Mouse (Mus musculus) hindbrain, embryonic 14.5 days (tissue): ENCODE measurements around the gene Cwc25. TPM values are rescaled to one million over a fixed set of nuclear protein-coding genes. Genes with fewer than 3 reads are reported as not detected.

Experiments used
- ATAC-seq: fragments of 200-750 bp; cut with Nextera tagmentation; 2 replicates; pipeline ENCODE4 v1.8.0; 2017; ENCODE audit warnings: moderate number of reproducible peaks, mild to moderate bottlenecking, moderate TSS enrichment, moderate library complexity; ENCODE audit not compliant: low FRiP score
- DNase-seq: peaks from one replicate; pipeline ENCODE4 v3.0.0-alpha.2; 2015; ENCODE audit warnings: low spot score
- H3K27ac ChIP-seq: fragments of 300-500 bp; sonication (generic); 2 replicates; pipeline ENCODE4 v1.5.1; 2014; ENCODE audit warnings: mild to moderate bottlenecking, moderate library complexity
- H3K27me3 ChIP-seq: fragments of 300-500 bp; sonication (generic); 2 replicates; pipeline ENCODE4 v1.6.1; 2014; ENCODE audit warnings: mild to moderate bottlenecking, low read length, mixed read lengths; ENCODE audit not compliant: control insufficient read depth, insufficient read depth
- H3K36me3 ChIP-seq: fragments of 300-500 bp; sonication (generic); replicated peaks from 2 replicates; pipeline ENCODE4 v1.6.1; 2014; ENCODE audit not compliant: control insufficient read depth, insufficient read depth
- H3K4me1 ChIP-seq: fragments of 300-500 bp; sonication (generic); replicated peaks from 2 replicates; pipeline ENCODE4 v1.6.1; 2014; ENCODE audit warnings: antibody characterized with exemption, low read length, mixed read lengths; ENCODE audit not compliant: control insufficient read depth, insufficient read depth
- H3K4me2 ChIP-seq: fragments of 300-500 bp; sonication (generic); replicated peaks from 2 replicates; pipeline ENCODE4 v1.6.1; 2014; ENCODE audit warnings: mild to moderate bottlenecking, moderate library complexity
- H3K4me3 ChIP-seq: fragments of 300-500 bp; sonication (generic); replicated peaks from 2 replicates; pipeline ENCODE4 v1.5.1; 2014; ENCODE audit warnings: mild to moderate bottlenecking, low read length
- H3K9ac ChIP-seq: fragments of 300-500 bp; sonication (generic); 2 replicates; pipeline ENCODE4 v1.6.1; 2014
- H3K9me3 ChIP-seq: fragments of 300-500 bp; sonication (generic); 2 replicates; pipeline ENCODE4 v1.6.1; 2016; ENCODE audit warnings: low read length; ENCODE audit not compliant: control insufficient read depth
- WGBS: fragments of 180-500 bp; shearing (Covaris S2); extraction: QIAGEN DNeasy Blood & Tissue Kit; methylation state at CpG from one replicate; pipeline ENCODE4 v1.1.7; 2014; 5-methylcytosine and 5-hydroxymethylcytosine counted together
- polyA plus RNA-seq: library from polyadenylated mRNA; unstranded; fragments of >200 nt; fragmentation: Nextera tagmentation; extraction: Ambion mirVana; gene quantifications from 2 replicates; pipeline ENCODE4 v1.2.1, GENCODE M21; 2014

Gene Cwc25
- polyA plus RNA-seq, 1 experiment from 2014 or later: 11.2 TPM

DNA sequence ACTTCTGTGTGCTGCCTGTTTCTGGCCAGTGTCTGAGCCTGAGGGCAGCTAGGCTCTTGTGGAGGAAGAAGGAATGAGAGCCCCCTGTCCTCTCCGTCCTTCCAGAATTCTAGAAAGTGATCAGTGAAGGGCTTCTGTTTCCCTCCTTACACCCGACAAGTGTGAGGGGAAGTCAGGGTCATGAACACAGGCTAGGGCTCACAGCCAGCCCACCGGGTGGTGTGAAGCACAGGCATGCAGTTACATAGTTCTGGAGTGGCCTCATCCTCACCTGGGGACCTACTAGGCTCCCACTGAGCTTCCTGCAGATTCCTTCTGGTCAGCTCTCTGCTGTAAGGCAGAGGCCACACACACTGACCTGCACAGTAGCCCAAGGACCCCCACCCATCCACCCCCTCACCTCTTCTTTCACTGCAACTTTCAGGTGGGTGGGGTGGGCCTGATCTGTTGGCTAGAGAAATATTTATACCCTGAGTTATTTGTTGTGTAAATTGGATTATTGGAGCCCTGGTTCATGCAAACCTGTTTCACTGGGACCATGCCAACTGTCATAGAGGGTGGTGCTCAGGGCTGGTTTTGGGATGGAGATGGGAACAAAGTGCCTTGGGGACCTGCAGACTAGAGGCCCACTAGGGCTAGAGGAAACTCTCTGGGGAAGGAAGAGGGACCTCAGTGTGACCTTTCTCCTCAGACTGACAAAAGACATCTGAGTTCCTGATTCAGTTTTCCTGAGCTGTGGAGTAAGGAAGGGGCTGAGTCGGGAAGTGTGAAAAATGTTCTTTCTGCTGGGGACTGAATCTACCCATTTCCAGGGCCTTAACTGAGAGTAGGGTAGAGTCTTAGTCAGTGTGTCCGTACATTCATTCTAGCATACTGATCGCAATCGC, 43.1 kb upstream of the Cwc25 start:
- Histone ChIP-seq H3K9me3 (no peaks in the 10 kb centered on the region), H3K27me3 (no peaks in the 10 kb centered on the region), H3K27ac (no peak overlapping the region), H3K36me3 (peaks cover 49% of the 10 kb centered on the region), H3K4me1 (peaks cover 84% of the 10 kb centered on the region), H3K4me2 (no peak overlapping the region), H3K4me3 (no peak overlapping the region), H3K9ac (no peak overlapping the region; the same call in 1 of the 2 replicates)
- WGBS: 72% methylated on average over 7 of the region's 7 CpGs
- no peak for DNase-seq
- no peak for ATAC-seq

DNA sequence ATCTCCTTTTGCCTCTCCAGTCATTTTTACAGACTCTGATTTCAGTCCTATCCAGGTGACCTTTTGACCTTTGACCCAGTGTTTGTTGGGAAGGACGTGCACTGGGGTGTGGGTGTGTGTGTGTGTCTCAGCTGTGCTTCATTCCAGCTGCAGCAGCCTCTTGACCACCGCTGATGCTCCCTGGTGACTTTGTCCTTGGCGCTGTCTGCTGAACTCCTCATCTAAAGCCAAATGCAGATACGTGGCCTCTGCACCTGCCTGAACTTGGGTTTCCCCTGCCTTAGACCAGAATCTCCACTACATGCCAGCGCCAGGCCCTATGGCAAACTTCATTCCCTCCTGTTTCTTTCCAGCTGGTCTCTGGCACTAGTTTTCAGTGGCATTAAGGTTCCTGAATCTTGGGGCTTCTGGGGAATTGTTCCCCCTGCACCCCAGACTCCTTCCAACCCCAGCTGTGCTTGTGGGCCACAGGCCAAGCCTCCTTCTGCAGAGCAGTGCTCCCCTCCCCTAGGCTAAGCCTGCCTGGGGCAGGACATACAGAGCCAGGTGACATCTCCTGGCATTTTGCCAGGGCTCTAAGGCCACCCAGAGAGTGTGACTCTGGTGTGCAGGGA, 42.4 kb upstream of the Cwc25 start:
- no peaks in the 10 kb centered on the region for H3K27me3 ChIP-seq
- no peak overlapping the region for H3K4me2 ChIP-seq
- no peaks in the 10 kb centered on the region for H3K9me3 ChIP-seq
- no peak overlapping the region for H3K27ac ChIP-seq
- ATAC-seq (no peak), DNase-seq (no peak)
- H3K4me1 ChIP-seq: peaks cover 87% of the 10 kb centered on the region
- no peak overlapping the region for H3K4me3 ChIP-seq
- H3K9ac ChIP-seq: no peak overlapping the region
- H3K36me3 ChIP-seq: peaks cover 41% of the 10 kb centered on the region
- 45% methylated on average over 5 of the region's 5 CpGs for whole genome bisulfite sequencing

DNA sequence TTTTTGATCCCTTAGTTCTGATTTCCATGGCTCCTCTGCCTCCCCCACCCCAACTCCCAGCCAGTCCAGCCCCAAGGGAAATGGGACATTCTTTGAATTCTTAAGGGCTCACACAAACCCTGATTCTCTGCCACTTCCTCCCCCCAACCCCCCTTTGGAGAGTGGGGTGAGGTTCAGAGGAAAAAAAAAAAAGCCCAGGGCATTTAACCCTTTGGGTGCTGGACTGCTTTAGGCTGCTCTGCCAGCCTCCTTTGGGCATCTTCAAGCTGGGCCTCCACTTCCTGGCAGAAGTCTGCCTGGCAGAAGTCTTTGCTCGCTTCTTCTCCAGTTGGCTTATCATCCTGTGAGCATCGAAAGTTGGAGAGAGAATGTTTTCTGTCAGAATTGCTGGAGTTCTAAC, 41.7 kb upstream of the Cwc25 start:
- H3K9ac ChIP-seq: no peak overlapping the region
- no peaks in the 10 kb centered on the region for H3K27me3 ChIP-seq
- H3K9me3 ChIP-seq: no peaks in the 10 kb centered on the region
- WGBS: 63% methylated on average over 2 of the region's 2 CpGs
- no peak for ATAC-seq
- no peak for DNase-seq
- peak overlapping the region; percentile 57; the same call in 1 of the 2 replicates for H3K27ac ChIP-seq
- no peak overlapping the region for H3K4me2 ChIP-seq
- peaks cover 82% of the 10 kb centered on the region for H3K4me1 ChIP-seq
- peaks cover 38% of the 10 kb centered on the region for H3K36me3 ChIP-seq
- H3K4me3 ChIP-seq: no peak overlapping the region

DNA sequence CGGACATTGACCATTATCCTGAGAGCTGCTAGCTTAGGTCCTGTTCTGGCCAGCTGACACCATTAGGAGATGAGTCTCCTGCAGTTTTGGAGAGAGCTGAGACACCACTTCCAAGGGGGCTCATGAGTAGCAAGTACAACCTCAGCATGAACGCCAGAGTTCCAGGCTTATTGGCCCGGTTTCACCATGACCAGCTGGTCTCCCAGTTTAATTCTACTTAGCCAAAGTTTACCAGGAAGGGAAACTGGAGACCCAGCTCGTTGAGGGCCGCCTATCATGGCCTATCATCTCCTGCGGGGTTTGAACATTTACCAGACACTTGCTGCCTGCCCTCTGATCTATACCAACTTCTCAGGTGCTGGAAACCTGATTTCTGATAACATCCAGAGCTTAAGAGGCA, 41.3 kb upstream of the Cwc25 start:
- H3K4me2 ChIP-seq: no peak overlapping the region
- ATAC-seq: no peak
- peaks cover 38% of the 10 kb centered on the region for H3K36me3 ChIP-seq
- H3K4me1 ChIP-seq: peaks cover 78% of the 10 kb centered on the region
- DNase-seq: no peak
- peak overlapping the region; percentile 57; the same call in 1 of the 2 replicates for H3K27ac ChIP-seq
- H3K27me3 ChIP-seq: no peaks in the 10 kb centered on the region
- H3K9ac ChIP-seq: no peak overlapping the region
- no peaks in the 10 kb centered on the region for H3K9me3 ChIP-seq
- H3K4me3 ChIP-seq: no peak overlapping the region
- 51% methylated on average over 6 of the region's 6 CpGs for WGBS

DNA sequence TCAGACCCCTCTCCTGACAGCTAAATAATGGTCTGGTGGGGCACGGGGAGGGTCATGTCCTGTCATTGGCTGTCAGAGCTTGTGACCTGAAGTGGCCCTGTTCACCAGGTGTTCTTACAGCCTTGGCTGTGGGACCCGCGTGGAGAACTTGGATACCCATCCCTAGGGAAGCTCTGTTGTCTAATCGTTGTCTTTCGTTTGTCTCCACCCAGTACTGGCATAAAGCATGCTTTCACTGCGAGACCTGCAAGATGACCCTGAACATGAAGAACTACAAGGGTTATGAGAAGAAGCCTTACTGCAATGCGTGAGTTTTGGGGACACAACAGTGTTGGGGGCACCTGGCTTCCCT, 40.2 kb upstream of the Cwc25 start:
- Histone ChIP-seq H3K4me1 (peaks cover 74% of the 10 kb centered on the region), H3K27me3 (no peaks in the 10 kb centered on the region), H3K9ac (peak overlapping the region; percentile 38; the same call in 1 of the 2 replicates), H3K9me3 (no peaks in the 10 kb centered on the region), H3K4me2 (peak overlapping the region; percentile 36), H3K36me3 (peaks cover 38% of the 10 kb centered on the region), H3K4me3 (no peak overlapping the region), H3K27ac (peak overlapping the region; percentile 74)
- WGBS: 43% methylated on average over 7 of the region's 7 CpGs
- DNase-seq (no peak), ATAC-seq (no peak)

DNA sequence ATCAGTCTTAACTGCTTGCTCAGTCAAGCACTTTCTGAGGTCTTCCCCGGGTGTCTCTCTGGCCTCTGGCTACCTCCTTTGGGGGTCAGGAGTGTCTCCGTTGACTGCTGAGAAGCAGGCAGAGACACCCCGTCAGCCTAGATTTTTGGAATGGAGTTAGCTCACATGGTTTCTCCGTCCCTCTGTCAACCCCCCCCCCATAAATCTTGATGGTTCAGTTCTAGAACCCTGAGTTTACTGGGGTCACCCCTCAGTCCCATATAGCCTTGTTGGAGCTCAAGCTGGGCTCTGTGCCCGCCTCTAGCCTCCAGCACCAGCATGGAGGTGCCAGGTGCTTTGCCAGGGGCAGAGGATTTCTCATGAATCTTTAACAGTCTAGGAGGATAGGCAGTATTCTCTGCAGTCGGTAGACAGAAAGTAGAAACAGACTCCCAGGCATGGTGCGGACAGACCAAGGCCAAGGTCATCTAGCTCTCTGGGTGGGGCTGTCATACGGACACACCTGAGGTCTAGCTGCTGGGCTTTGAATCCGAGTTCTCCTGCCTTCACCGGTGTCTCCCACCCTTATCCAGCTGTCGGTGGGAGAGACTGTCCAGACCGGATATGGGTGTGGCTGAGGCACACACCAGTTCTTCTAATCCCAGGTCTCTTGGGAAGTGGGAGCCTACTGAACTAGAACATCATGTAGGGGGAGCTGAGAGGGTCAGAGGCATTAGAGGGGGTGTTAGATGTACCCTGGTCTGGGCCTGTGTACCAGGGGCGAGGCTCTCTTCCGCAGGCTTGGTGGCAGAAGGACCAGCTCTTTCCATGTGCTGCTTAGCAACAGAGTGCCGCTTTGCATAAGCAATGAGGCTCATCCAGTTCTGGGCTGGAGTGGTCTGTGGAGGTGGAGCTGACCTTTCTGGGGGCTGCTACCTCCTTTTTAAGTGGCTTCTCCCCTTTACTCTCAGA, 39.6 kb upstream of the Cwc25 start:
- peak overlapping the region; percentile 38 for H3K9ac ChIP-seq
- ATAC-seq (peak; percentile 32; the same call in 1 of the 2 replicates), DNase-seq (no peak)
- no peak overlapping the region; the same call in 1 of the 2 replicates for H3K4me3 ChIP-seq
- H3K27me3 ChIP-seq: no peaks in the 10 kb centered on the region
- H3K4me1 ChIP-seq: peaks cover 74% of the 10 kb centered on the region
- peak overlapping the region; percentile 36 for H3K4me2 ChIP-seq
- H3K9me3 ChIP-seq: no peaks in the 10 kb centered on the region
- WGBS: 28% methylated on average over 15 of the region's 15 CpGs
- peaks cover 36% of the 10 kb centered on the region for H3K36me3 ChIP-seq
- peak overlapping the region; percentile 74 for H3K27ac ChIP-seq

DNA sequence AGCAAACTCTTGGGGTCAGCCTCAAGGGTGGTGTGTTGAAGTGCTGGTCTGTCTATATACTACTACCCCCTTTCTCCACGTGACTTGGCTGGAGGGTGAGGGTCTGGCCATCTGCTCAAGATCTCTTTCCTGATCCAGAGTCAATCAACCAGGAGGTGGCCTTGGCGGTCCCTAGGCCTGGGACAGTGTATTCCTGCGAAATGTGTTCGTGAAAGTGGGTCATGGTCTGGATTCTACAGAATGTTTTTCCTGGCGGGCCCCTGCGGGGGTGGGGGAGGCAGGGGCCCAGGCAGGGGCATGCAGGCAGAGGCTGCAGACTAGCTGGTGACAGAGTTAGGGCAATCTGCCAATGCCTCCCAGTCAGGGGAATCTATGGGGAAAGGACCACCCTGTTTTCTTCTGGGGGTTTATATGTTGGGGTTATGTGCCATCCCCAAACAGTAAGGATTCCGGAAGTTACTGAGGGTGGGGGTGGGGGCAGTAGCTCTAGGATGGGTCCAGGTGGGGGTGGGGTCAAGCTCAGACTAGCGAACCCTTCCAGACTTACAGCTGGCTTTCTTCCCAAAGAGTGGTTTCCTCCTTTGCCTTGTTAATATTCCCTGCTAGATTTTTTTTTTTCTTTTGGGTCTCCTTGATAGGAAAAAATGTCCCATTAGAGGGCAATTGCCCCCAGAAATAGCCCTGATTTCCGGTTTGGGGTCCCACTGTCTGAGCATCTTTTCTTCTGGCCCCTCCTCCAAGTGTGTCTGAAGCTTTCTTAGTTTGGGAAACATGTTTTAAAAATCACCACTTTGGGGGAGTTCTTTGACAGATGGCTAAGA, 38.7 kb upstream of the Cwc25 start:
- H3K9ac ChIP-seq: peak overlapping the region; percentile 38; the same call in 1 of the 2 replicates
- ATAC-seq (no peak), DNase-seq (peak; percentile 52)

DNA sequence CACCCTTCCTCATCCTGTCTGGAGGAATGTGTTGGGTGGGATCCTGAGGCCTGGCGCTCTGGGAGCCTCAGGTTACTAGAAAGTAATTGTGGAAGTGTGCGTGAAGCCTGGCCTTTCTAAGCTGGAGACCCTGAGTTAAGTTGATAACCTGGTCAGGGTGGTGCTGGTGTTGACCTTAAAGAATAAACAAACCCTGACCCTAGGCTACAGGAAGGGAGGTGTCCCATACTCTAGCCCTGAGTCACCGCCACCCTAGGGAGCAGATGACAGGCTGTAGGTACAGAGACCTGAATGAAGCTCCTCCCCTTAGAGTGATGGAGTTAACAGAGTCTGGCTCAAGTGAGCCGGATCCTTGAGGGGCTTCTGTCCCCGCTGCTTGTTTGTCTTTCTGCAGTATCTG, 37.5 kb upstream of the Cwc25 start:
- no peak overlapping the region; the same call in 1 of the 2 replicates for H3K9ac ChIP-seq
- no peaks in the 10 kb centered on the region for H3K27me3 ChIP-seq
- WGBS: 85% methylated on average over 5 of the region's 5 CpGs
- H3K9me3 ChIP-seq: no peaks in the 10 kb centered on the region
- ATAC-seq: no peak
- H3K4me2 ChIP-seq: no peak overlapping the region
- no peak overlapping the region for H3K27ac ChIP-seq
- peaks cover 20% of the 10 kb centered on the region for H3K36me3 ChIP-seq
- no peak overlapping the region for H3K4me3 ChIP-seq
- peaks cover 57% of the 10 kb centered on the region for H3K4me1 ChIP-seq
- DNase-seq: no peak

More for the DNA sequence above, 38.7 kb upstream of the Cwc25 start:
- WGBS: 28% methylated on average over 9 of the region's 9 CpGs
- H3K4me2 ChIP-seq: peak overlapping the region; percentile 36
- peak overlapping the region; percentile 74 for H3K27ac ChIP-seq
- peaks cover 67% of the 10 kb centered on the region for H3K4me1 ChIP-seq
- H3K27me3 ChIP-seq: no peaks in the 10 kb centered on the region
- H3K9me3 ChIP-seq: no peaks in the 10 kb centered on the region
- no peak overlapping the region for H3K4me3 ChIP-seq
- peaks cover 32% of the 10 kb centered on the region for H3K36me3 ChIP-seq
